Mouse (Mus musculus) hindbrain, embryonic 10.5 days (tissue): ENCODE data around the gene Stk38. TPM values are rescaled to one million over a fixed set of nuclear protein-coding genes. Genes with fewer than 3 reads are reported as not detected.
"Not testable (repeated sequence)": the region's sequence is repeated elsewhere in the genome, so short reads cannot be mapped to it uniquely, and the experiment has no call there.

Experiments
- DNase-seq: peaks from one replicate; pipeline ENCODE4 v3.0.0-alpha.2; 2017; ENCODE audit warnings: low spot score
- H3K27ac ChIP-seq: fragments of 300-500 bp; sonication (generic); 2 replicates; pipeline ENCODE4 v1.5.1; 2016; ENCODE audit warnings: mild to moderate bottlenecking, moderate library complexity
- H3K27me3 ChIP-seq: fragments of 300-500 bp; sonication (generic); 2 replicates; pipeline ENCODE4 v1.6.1; 2016; ENCODE audit warnings: mild to moderate bottlenecking; ENCODE audit not compliant: poor library complexity, insufficient read depth, severe bottlenecking
- H3K36me3 ChIP-seq: fragments of 300-500 bp; sonication (generic); 2 replicates; pipeline ENCODE4 v1.6.1; 2016; ENCODE audit warnings: mild to moderate bottlenecking, moderate library complexity
- H3K4me1 ChIP-seq: fragments of 300-500 bp; sonication (generic); replicated peaks from 2 replicates; pipeline ENCODE4 v1.6.1; 2016; ENCODE audit warnings: mild to moderate bottlenecking
- H3K4me3 ChIP-seq: fragments of 300-500 bp; sonication (generic); 2 replicates; pipeline ENCODE4 v1.5.1; 2016; ENCODE audit warnings: mild to moderate bottlenecking, moderate library complexity
- H3K9me3 ChIP-seq: fragments of 300-500 bp; sonication (generic); 2 replicates; pipeline ENCODE4 v1.6.1; 2016; ENCODE audit warnings: mild to moderate bottlenecking, moderate library complexity
- WGBS: fragments of 180-500 bp; shearing (Covaris S2); methylation state at CpG from one replicate; pipeline ENCODE4 v1.1.7; 2016; 5-methylcytosine and 5-hydroxymethylcytosine counted together
- polyA plus RNA-seq: library from polyadenylated mRNA; unstranded; fragments of >200 nt; fragmentation: Nextera tagmentation; extraction: Ambion mirVana; gene quantifications from 2 replicates; pipeline ENCODE4 v1.2.1, GENCODE M21; 2016

The Stk38 gene
- polyA plus RNA-seq, 1 experiment from 2014 or later = 133 TPM

DNA sequence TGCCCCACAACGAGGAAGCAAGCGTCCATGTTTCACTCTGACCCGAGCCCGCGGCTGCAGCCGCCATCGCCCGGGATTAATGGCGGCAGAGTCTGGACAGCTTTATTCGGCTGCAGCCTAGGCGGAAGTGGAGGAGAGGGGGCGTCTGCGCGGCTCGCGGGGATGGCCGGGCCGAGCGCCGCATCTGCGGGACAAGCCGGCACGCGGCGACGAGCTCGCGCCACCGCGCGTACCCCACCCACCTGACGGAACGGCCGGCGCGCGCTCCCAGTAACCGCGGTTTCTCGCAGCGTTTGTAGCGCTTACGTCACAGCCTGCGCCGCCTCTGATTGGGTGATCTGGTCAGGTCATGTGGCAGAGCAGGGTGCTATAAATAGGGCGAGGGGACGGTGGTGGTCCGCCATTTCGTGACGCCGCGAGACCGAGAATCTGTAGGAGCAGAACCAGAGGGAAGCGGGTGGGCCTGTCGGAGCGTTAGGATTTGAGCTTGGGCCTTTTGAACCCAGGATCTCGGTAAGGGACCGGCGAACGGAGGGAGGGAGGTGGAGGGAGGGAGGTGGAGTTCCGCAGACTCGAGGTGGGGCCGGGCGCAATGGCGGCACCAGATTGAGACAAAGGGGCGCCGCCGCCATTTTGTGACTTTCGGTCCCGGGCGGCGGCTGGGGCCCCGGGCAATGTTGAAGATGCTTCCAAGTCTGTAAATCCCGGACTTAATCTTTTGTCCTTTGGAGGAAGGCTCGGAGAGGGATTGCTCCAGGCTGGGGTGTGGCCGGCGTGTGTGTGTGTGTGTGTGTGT, 24.7 kb upstream of the Stk38 start, which contains the start of gene Srsf3:
Gene Srsf3, plus strand, starts transcription at position 355 of the 796 bp plus-strand sequence.
- peak within 1 kb of the TSS; percentile 88 for H3K4me3 ChIP-seq
- peak within 1 kb of the TSS; percentile 99 for H3K27ac ChIP-seq
- under 1% methylated on average over 77 of the region's 77 CpGs for WGBS
- no peaks in the 10 kb centered on the region for H3K9me3 ChIP-seq
- peaks cover 35% of the 10 kb centered on the region for H3K36me3 ChIP-seq
- DNase-seq = peak; percentile 99
- no peaks in the 10 kb centered on the region for H3K27me3 ChIP-seq
- peaks cover 35% of the 10 kb centered on the region for H3K4me1 ChIP-seq

DNA sequence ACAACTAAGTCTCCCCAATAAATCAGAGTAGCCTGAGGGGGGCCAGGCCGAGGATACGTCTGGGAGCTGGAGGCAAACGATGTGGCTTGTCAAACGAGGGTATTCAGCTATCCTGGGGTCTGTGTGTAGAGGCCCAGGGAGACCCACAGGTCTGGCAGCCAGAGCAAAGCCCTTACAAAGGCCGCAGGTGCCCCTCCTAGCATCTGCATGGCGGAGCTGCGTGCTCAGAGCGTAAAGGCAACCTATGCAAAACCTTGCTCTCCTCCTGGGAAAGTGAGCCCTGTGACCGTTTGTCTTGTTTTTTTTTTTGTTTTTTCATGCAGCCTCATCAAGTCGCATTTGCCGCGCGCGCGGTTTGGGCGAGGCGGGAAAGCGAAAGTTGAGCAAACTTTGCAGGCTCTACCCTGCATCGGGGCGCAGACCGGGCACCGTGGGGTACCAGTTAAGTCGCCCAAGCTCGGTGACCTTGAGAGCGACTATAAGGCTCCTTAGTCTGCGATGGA, 24.0 kb upstream of the Stk38 start:
- no peak for DNase-seq
- WGBS = under 1% methylated on average over 26 of the region's 26 CpGs
- H3K4me3 ChIP-seq = peak overlapping the region; percentile 88

DNA sequence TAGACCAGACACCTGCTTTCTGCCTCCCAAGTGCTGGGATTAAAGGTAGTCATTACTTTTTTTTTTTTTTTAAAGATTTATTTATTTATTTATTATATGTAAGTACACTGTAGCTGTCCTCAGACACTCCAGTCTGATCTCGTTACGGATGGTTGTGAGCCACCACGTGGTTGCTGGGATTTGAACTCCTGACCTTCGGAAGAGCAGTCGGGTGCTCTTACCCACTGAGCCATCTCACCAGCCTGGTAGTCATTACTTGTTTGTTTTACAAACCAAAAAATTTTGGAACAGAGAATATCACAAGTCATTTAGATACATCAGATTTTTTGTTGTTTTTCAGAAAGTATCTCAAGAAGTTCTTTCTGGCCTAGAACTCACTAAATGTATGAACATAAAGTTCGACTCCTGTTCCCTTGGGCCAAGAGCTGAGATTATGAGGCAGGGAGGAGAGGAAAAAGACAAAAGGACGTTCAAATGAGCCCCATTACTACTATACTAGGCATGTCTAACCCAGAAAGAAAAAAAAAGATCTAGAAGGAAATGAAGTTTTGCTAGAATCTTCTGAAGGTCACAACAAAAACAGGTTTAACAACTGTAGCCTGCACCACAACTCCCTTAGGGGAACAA, 23.4 kb upstream of the Stk38 start:
- DNase-seq, H3K27me3 ChIP-seq, H3K9me3 ChIP-seq: not testable (repeated sequence)
- WGBS = 55% methylated on average over 7 of the region's 7 CpGs
- Histone ChIP-seq H3K36me3 (peaks cover 22% of the 10 kb centered on the region), H3K27ac (peak overlapping the region; percentile 99), H3K4me1 (peaks cover 32% of the 10 kb centered on the region), H3K4me3 (peak overlapping the region; percentile 88)

More for the DNA sequence above, 24.0 kb upstream of the Stk38 start:
- no peaks in the 10 kb centered on the region for H3K27me3 ChIP-seq
- H3K9me3 ChIP-seq = no peaks in the 10 kb centered on the region
- peak overlapping the region; percentile 99 for H3K27ac ChIP-seq
- peaks cover 28% of the 10 kb centered on the region for H3K36me3 ChIP-seq
- peaks cover 33% of the 10 kb centered on the region for H3K4me1 ChIP-seq

DNA sequence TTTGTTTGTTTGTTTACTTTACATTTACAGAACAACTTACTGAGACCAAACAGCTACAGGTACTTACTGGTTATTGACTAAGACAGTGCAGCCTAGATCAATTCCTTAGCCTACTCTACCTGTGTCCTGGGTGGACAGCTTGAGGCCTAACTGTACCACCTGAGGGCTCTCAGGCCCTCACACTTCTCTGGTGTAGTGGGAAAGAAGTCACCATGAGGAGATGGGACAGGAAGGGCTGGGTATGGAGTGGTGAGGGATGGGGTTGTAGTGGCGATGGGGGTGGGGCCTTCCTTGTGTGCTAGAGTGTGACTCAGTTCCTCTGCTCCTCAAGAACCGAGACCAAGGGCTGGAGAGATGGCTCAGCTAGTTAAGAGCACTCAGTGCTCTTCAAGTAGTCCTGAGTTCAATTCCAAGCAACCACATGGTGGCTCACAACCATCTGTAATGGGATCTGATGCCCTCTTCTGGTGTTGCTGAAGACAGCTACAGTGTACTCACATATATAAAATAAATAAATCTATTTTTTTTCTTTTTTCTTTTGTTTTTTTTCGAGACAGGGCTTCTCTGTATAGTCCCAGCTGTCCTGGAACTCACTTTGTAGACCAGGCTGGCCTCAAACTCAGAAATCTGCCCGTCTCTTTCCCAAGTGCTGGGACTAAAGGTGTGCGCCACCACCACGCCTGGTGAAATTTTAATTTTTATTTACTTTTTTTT, 22.7 kb upstream of the Stk38 start:
- no peak for DNase-seq
- H3K27ac ChIP-seq = no peak overlapping the region
- no peak overlapping the region for H3K4me3 ChIP-seq
- peaks cover 15% of the 10 kb centered on the region for H3K36me3 ChIP-seq
- H3K4me1 ChIP-seq = peaks cover 27% of the 10 kb centered on the region
- 87% methylated on average over 6 of the region's 6 CpGs for WGBS
- H3K27me3 ChIP-seq = peaks cover 3% of the 10 kb centered on the region; the same call in 1 of the 2 replicates
- no peaks in the 10 kb centered on the region for H3K9me3 ChIP-seq

DNA sequence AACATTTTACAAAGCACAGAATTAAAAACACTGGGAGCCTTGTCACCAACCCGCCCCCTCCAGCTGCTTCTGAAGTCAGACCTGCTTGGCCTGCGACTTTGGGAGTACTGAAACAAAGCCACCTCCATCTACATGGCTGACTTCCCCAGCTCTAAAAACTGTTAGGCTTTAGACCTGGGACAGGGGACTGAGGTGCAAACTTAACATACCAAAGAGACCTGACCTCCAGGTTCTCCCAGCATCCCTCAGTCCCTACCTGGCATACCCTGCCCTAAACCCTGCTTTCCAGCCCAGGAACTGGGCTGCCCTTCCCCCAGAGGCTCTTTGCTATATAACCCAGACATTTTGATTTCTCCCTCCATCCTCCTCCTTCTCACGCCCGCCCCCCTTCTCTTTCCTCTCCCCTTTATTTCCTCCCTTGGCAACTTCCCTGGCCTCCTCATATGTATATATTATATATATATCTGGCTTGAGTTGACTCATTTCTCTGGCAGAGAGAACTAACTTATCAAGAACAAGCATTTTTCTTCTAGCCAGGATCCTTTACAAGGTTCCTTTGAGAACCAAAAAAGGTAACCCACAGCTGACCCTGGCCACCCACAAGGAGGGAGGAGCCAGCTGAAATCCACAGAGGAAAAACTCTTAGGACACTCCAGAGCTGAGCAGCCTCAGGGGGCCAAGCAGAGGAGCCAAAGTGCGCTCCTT, 19.0 kb upstream of the Stk38 start:
- no peaks in the 10 kb centered on the region for H3K9me3 ChIP-seq
- H3K27me3 ChIP-seq = peaks cover 14% of the 10 kb centered on the region; the same call in 1 of the 2 replicates
- peaks cover 33% of the 10 kb centered on the region for H3K4me1 ChIP-seq
- no peak for DNase-seq
- H3K36me3 ChIP-seq = no peaks in the 10 kb centered on the region
- 49% methylated on average over 5 of the region's 5 CpGs for WGBS
- no peak overlapping the region for H3K27ac ChIP-seq
- H3K4me3 ChIP-seq = no peak overlapping the region

DNA sequence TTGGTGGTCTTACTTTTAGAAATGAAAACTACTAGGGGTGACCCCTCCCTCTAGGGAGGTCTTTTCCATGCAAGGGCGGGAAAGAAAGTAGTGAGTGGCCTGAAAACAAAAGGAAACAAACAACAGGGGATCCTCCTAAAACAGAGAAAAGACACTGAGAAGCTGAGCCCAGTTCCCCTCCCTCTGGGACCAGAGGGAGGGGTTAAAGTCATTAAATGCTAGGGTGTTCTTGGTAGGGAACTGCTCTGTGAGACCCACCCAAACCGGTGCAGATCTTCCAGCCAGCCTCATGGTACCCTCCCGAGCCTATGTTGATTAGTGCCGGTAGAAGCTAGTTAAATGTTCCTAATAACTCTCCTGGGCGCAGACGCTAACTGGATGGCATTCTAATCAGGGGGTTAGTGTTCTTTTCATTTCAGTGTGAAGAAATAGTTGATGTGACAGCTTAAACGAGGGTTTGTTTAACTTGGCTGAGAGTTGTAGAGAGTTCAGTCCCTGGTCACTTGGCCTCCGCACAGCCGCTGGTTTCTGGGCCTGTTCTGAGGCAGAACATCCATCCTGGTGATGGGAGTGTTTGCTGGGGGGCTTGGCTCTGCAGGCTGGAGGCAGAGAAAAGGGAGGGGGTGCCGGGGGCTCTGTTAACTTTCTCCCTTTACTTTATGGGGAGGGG, 17.2 kb upstream of the Stk38 start:
- peaks cover 26% of the 10 kb centered on the region for H3K4me1 ChIP-seq
- peaks cover 14% of the 10 kb centered on the region; the same call in 1 of the 2 replicates for H3K27me3 ChIP-seq
- 27% methylated on average over 10 of the region's 10 CpGs for WGBS
- DNase-seq = no peak
- no peak overlapping the region for H3K4me3 ChIP-seq
- no peaks in the 10 kb centered on the region for H3K36me3 ChIP-seq
- no peaks in the 10 kb centered on the region for H3K9me3 ChIP-seq
- H3K27ac ChIP-seq = no peak overlapping the region

DNA sequence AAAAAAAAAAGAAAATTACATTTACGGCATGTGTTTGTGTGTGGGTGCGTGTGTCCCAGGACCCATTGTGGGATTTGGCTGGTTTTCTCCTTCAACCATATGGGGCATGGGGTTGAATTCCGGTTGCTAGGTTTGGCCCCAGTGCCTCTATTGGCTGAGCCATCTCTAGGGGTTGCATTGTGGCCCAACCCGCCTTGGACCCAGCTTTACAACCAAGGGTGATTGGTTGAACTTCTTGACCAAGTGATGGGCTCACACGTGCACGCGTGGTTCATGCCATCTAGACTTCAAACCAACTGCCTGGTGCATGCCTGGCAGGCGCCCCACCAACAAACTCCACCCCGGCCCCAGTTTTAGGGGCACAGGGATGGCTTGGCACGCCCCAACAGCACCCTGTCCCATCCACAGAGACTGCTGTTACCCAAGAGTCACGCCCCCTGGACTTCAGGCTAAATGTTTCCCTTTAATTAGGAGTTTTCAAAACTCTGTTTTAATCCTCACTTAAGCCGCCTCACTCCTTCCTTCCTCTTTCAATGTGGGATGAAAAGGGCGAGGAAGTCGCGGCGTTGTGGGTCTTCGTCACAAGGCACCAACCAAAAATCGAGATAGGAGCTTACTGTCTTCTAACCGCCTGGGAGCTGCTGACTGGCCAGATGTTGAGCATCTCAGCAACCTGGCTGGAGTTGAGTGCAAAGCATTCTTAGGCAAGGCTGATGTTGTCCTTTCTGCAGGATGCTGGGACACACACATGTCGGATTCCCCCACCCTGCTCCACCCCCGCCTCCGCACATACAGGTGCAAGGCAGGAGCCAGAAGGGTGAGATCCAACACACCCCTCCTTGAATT, 16.5 kb upstream of the Stk38 start:
- Histone ChIP-seq H3K4me3 (no peak overlapping the region), H3K27me3 (peaks cover 14% of the 10 kb centered on the region; the same call in 1 of the 2 replicates), H3K27ac (no peak overlapping the region), H3K4me1 (peaks cover 30% of the 10 kb centered on the region), H3K36me3 (no peaks in the 10 kb centered on the region), H3K9me3 (no peaks in the 10 kb centered on the region)
- no peak for DNase-seq
- WGBS = 54% methylated on average over 22 of the region's 22 CpGs

DNA sequence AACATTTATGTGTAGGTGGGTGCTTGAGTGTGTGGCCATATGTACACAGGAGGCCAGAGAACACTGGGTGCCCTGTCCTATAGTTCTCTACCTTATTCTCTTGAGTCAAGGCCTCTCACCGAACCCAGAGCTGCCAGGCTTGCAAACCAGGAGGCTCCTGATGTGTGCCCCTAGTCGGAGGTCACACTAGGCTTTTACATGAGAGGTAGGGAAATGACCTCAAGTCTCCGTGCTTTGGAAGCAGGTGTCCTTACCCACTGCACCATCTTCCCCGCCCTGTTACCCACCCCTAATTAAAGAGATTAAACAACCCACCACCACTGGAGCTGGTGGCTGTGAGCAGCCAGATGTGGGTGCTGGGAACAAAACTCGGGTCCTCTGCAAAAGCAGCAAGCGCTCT, 15.6 kb upstream of the Stk38 start:
- DNase-seq = no peak
- Histone ChIP-seq H3K4me1 (peaks cover 30% of the 10 kb centered on the region), H3K4me3 (no peak overlapping the region), H3K27me3 (peaks cover 14% of the 10 kb centered on the region; the same call in 1 of the 2 replicates), H3K36me3 (no peaks in the 10 kb centered on the region), H3K27ac (no peak overlapping the region), H3K9me3 (no peaks in the 10 kb centered on the region)
- 94% methylated on average over 6 of the region's 6 CpGs for WGBS

DNA sequence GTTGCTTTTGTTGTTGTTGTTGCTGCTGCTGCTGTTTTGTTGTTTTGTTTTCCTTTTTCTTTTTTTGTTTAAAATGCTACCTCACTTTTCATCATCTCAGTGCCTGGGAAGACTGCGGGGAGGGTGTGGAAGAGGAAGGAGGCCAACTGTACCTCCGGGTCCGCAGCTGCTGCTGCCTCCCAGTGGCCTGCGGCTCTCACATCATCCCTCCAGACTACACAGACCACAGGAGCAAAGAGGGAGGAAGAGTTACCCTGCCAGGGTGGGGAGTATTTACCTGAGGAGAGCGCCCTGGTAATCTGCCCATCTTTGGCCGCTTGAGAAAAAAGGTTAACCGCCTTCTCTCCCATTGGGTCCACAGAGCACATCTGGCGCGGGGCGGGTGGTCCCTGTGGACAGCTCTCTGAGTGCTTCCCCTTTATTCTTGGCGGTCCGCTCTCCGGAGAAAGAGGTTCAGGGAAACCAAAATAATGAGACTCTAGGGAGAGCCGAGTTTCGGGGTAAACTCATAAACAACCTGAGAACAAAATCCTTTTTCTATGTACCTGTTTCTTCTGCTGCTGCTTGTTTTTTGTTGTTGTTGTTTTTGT, 14.5 kb upstream of the Stk38 start:
- no peaks in the 10 kb centered on the region for H3K36me3 ChIP-seq
- no peak overlapping the region for H3K4me3 ChIP-seq
- peaks cover 14% of the 10 kb centered on the region; the same call in 1 of the 2 replicates for H3K27me3 ChIP-seq
- WGBS = 22% methylated on average over 15 of the region's 15 CpGs
- peaks cover 30% of the 10 kb centered on the region for H3K4me1 ChIP-seq
- H3K27ac ChIP-seq = peak overlapping the region; percentile 13; the same call in 1 of the 2 replicates
- peak; percentile 35 for DNase-seq
- H3K9me3 ChIP-seq = no peaks in the 10 kb centered on the region

DNA sequence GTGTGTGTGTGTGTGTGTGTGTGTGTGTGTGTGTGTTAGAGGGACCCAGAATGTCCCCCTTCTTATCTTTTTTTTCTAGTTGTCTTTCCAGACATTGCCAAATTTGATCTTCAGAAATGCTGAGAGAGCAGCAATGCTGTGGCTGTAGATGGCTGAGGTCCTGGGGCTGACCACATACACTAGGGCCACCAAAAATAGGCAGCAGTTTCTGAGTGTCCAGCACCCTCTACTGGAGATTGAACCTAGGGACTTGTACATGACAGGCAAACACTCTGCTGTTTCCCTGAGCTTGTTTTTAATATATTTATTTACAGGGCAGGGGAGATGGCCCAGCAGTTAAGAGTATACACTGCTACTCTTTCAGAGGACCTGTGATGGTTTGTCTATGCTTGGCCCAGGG, 12.6 kb upstream of the Stk38 start:
- H3K4me1 ChIP-seq = peaks cover 21% of the 10 kb centered on the region
- no peaks in the 10 kb centered on the region for H3K36me3 ChIP-seq
- no peak overlapping the region for H3K4me3 ChIP-seq
- H3K27me3 ChIP-seq = peaks cover 11% of the 10 kb centered on the region; the same call in 1 of the 2 replicates
- no peaks in the 10 kb centered on the region for H3K9me3 ChIP-seq
- H3K27ac ChIP-seq = no peak overlapping the region
- no peak for DNase-seq

DNA sequence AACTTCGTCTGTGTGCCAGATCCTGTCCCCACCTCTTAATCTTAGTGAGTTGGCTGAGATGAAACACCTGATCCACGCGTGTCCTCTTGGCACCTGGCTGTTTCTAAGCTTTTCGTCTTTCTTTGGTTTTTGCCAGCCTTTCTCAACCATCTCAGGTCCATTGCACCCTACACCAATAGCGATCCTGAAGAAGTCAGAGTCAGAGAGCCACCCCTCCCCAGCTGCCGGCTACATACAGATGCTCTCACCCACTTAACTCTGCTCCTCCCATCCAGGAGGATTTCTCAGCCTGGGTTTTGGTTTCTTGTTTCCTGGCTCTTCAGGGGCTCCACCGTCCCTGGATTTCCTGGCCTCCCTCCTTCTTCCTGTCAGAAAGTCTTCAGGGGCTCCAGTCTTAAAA, 11.6 kb upstream of the Stk38 start:
- no peak for DNase-seq
- Histone ChIP-seq H3K36me3 (no peaks in the 10 kb centered on the region), H3K27ac (no peak overlapping the region), H3K9me3 (no peaks in the 10 kb centered on the region), H3K4me3 (no peak overlapping the region), H3K4me1 (peaks cover 15% of the 10 kb centered on the region), H3K27me3 (peaks cover under 1% of the 10 kb centered on the region; the same call in 1 of the 2 replicates)
- WGBS = 76% methylated on average over 7 of the region's 7 CpGs
